Mouse (Mus musculus) myocyte (in vitro differentiated cells): ENCODE measurements around the gene Gm11992.

ENCODE experiments used
- E2F4 ChIP-seq: IDR thresholded peaks from one replicate; pipeline ENCODE4 v1.6.1; 2011; ENCODE audit warnings: mild to moderate bottlenecking, control low read depth, moderate library complexity; ENCODE audit not compliant: insufficient read depth
- MAX ChIP-seq: IDR thresholded peaks from one replicate; pipeline ENCODE4 v1.6.1; 2011; ENCODE audit warnings: low read depth, mild to moderate bottlenecking, control low read depth
- POLR2A ChIP-seq: IDR thresholded peaks from one replicate; pipeline ENCODE4 v1.6.1; 2011; ENCODE audit warnings: low read depth, mild to moderate bottlenecking, control low read depth, moderate library complexity; ENCODE audit not compliant: insufficient read length

DNA sequence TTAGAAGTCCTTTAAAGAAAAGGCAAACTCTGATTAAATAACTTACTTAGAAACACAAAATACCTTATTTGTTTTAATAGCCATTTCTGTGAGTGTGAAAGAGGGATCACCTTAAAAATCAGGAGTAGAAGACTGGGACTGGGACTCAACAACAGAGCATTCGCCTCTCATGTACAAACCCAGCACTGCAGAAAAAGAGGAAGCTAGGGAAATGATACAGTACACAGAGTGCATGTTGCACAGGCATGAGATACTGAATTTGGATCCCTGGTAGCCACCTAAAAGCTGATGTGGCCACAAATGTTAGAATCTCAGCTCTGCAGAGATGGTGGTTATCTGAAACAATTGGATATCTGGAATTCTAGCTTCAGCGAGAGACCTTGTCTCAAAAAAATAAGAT, 16.9 kb upstream of the Gm11992 start:
- TF ChIP-seq MAX = no peak
- no peak for TF ChIP-seq POLR2A
- no peak for TF ChIP-seq E2F4
